Mouse (Mus musculus): Measurements from ENCODE around the gene Tmem178. TPM values are rescaled to one million over a fixed set of nuclear protein-coding genes. Genes with fewer than 3 reads are reported as not detected.

The Tmem178 gene
- total and polyA plus RNA-seq, 3 experiments, result 0.18 to 0.31 (median 0.25) TPM

GRCm38 (mm10) chr17:80901885-80902284, 42.5 kb upstream of the Tmem178 start:
- H3K27ac ChIP-seq, result no peak overlapping the region
- no peak for TF ChIP-seq EP300 (IDR thresholded peaks at IDR 0.05; ENCODE audit: insufficient read depth, low read depth, low read length)
- TF ChIP-seq POLR2A (IDR thresholded peaks at IDR 0.05; ENCODE audit: insufficient read depth, low read depth, low read length), result no peak
- no peak for TF ChIP-seq CTCF (IDR thresholded peaks at IDR 0.05)
- intact Hi-C loops (cut with DNase I), result no loop called here
- 46% methylated on average over 6 of the region's 6 CpGs for WGBS
- H3K27me3 ChIP-seq (ENCODE audit: control insufficient read depth, insufficient read depth, low read length), result no peaks in the 10 kb centered on the region
- H3K4me3 ChIP-seq, result no peak overlapping the region
- H3K9ac ChIP-seq (ENCODE audit: low read depth, low read length), result no peak overlapping the region
- DNase-seq, result no peak
- H3K79me2 ChIP-seq (replicated peaks; ENCODE audit: control insufficient read depth, insufficient read depth, low read length), result no peaks in the 10 kb centered on the region
- no peaks in the 10 kb centered on the region for H3K36me3 ChIP-seq (ENCODE audit: control insufficient read depth, insufficient read depth, low read length)
- H3K4me1 ChIP-seq (ENCODE audit: control insufficient read depth, insufficient read depth, low read length), result no peaks in the 10 kb centered on the region

GRCm38 (mm10) chr17:80903121-80903875, 41.1 kb upstream of the Tmem178 start:
- no peak for TF ChIP-seq EP300 (IDR thresholded peaks at IDR 0.05; ENCODE audit: insufficient read depth, low read depth, low read length)
- no peak for TF ChIP-seq POLR2A (IDR thresholded peaks at IDR 0.05; ENCODE audit: insufficient read depth, low read depth, low read length)
- no peak for TF ChIP-seq CTCF (IDR thresholded peaks at IDR 0.05)
- DNase-seq, result no peak
- Histone ChIP-seq H3K4me1 (ENCODE audit: control insufficient read depth, insufficient read depth, low read length) (no peaks in the 10 kb centered on the region), H3K9ac (ENCODE audit: low read depth, low read length) (no peak overlapping the region), H3K27me3 (ENCODE audit: control insufficient read depth, insufficient read depth, low read length) (no peaks in the 10 kb centered on the region), H3K4me3 (no peak overlapping the region), H3K36me3 (ENCODE audit: control insufficient read depth, insufficient read depth, low read length) (no peaks in the 10 kb centered on the region), H3K27ac (no peak overlapping the region), H3K79me2 (replicated peaks; ENCODE audit: control insufficient read depth, insufficient read depth, low read length) (no peaks in the 10 kb centered on the region)
- 82% methylated on average over 11 of the region's 11 CpGs for WGBS
- intact Hi-C loops (cut with DNase I), result no loop called here

- H3K9ac ChIP-seq (ENCODE audit: low read depth, low read length), result no peak overlapping the region
- no peak overlapping the region for H3K27ac ChIP-seq
- no peak for DNase-seq
- no peak overlapping the region for H3K4me3 ChIP-seq
- TF ChIP-seq POLR2A (IDR thresholded peaks at IDR 0.05; ENCODE audit: insufficient read depth, low read depth, low read length), result no peak
- no peak for TF ChIP-seq CTCF (IDR thresholded peaks at IDR 0.05)
- TF ChIP-seq EP300 (IDR thresholded peaks at IDR 0.05; ENCODE audit: insufficient read depth, low read depth, low read length), result no peak
- intact Hi-C loops (cut with DNase I), result no loop called here
- no peaks in the 10 kb centered on the region for H3K79me2 ChIP-seq (replicated peaks; ENCODE audit: control insufficient read depth, insufficient read depth, low read length)
- H3K27me3 ChIP-seq (ENCODE audit: control insufficient read depth, insufficient read depth, low read length), result no peaks in the 10 kb centered on the region
- WGBS, result 85% methylated on average over 5 of the region's 5 CpGs
- H3K4me1 ChIP-seq (ENCODE audit: control insufficient read depth, insufficient read depth, low read length), result no peaks in the 10 kb centered on the region
- no peaks in the 10 kb centered on the region for H3K36me3 ChIP-seq (ENCODE audit: control insufficient read depth, insufficient read depth, low read length)
Observed at GRCm38 (mm10) chr17:80904061-80904460, 40.4 kb upstream of the Tmem178 start.

- no peaks in the 10 kb centered on the region for H3K4me1 ChIP-seq (ENCODE audit: control insufficient read depth, insufficient read depth, low read length)
- H3K79me2 ChIP-seq (replicated peaks; ENCODE audit: control insufficient read depth, insufficient read depth, low read length), result no peaks in the 10 kb centered on the region
- no peaks in the 10 kb centered on the region for H3K36me3 ChIP-seq (ENCODE audit: control insufficient read depth, insufficient read depth, low read length)
- intact Hi-C loops (cut with DNase I), result no loop called here
- H3K4me3 ChIP-seq, result no peak overlapping the region
- no peak overlapping the region for H3K27ac ChIP-seq
- no peak overlapping the region for H3K9ac ChIP-seq (ENCODE audit: low read depth, low read length)
- no peak for DNase-seq
- TF ChIP-seq CTCF (IDR thresholded peaks at IDR 0.05) (no peak), POLR2A (IDR thresholded peaks at IDR 0.05; ENCODE audit: insufficient read depth, low read depth, low read length) (no peak), EP300 (IDR thresholded peaks at IDR 0.05; ENCODE audit: insufficient read depth, low read depth, low read length) (no peak)
- 99% methylated on average over 2 of the region's 2 CpGs for WGBS
- H3K27me3 ChIP-seq (ENCODE audit: control insufficient read depth, insufficient read depth, low read length), result no peaks in the 10 kb centered on the region
Observed at GRCm38 (mm10) chr17:80915666-80916065, 28.8 kb upstream of the Tmem178 start.

- H3K79me2 ChIP-seq (replicated peaks; ENCODE audit: control insufficient read depth, insufficient read depth, low read length), result no peaks in the 10 kb centered on the region
- H3K27ac ChIP-seq, result no peak overlapping the region
- no peaks in the 10 kb centered on the region for H3K4me1 ChIP-seq (ENCODE audit: control insufficient read depth, insufficient read depth, low read length)
- intact Hi-C loops (cut with DNase I), result no loop called here
- H3K9ac ChIP-seq (ENCODE audit: low read depth, low read length), result no peak overlapping the region
- DNase-seq, result no peak
- TF ChIP-seq EP300 (IDR thresholded peaks at IDR 0.05; ENCODE audit: insufficient read depth, low read depth, low read length) (no peak), CTCF (IDR thresholded peaks at IDR 0.05) (no peak), POLR2A (IDR thresholded peaks at IDR 0.05; ENCODE audit: insufficient read depth, low read depth, low read length) (no peak)
- no peak overlapping the region for H3K4me3 ChIP-seq
- H3K27me3 ChIP-seq (ENCODE audit: control insufficient read depth, insufficient read depth, low read length), result no peaks in the 10 kb centered on the region
- no peaks in the 10 kb centered on the region for H3K36me3 ChIP-seq (ENCODE audit: control insufficient read depth, insufficient read depth, low read length)
Observed at GRCm38 (mm10) chr17:80919261-80919660, 25.2 kb upstream of the Tmem178 start.

All from heart, adult 2 months (tissue).